Comparison of ENCODE assay signal across 12 mouse cellular contexts in the genomic region with DNA sequence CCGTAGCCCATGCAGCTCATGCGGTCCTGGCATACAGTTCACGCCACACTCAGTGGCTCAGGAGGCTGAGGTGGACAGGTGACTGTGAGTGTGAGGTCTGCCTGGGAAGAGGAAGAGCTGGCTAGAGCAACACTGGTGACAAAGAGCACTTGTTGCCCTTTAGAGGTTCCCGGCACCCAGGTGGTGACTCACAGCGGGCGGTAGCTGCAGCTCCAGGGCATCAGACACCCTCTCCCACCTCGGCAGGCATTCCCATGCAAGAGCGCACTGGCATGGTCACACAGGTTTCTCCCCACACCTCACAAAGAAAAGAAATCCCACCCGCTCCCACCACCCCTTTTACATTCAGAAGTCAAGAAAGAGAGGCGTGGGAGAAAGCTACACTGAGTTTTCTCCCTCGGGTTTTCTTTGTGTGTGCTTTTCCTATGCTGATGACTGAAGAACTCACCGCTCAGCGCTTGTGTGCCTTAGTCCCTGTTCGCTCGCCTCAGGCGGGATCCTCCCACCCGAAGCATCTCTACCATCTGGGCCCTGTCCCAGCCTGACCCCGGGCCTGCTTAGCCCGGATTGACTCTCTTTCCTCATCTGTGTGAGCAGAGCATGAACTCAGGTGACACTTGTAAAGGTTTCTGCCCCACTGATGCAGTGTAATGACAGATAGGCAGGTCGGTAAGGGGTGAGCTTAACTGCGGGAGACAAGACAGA.
"Had no signal": no experiment of that assay in that cellular context is flagged by ENCODE, and none has a peak within 500 bp of the region (broad histone marks: within the 10 kb centered on the region; RNA-seq: fewer than 3 reads in every experiment).

No protein-coding gene starts in this region.

- DNase-seq: kidney, adult 2 months; kidney, postnatal 36 days; lung, embryonic 14.5 days; midbrain, embryonic 14.5 days; thymus, postnatal 4 days had no signal

- H3K27me3 ChIP-seq: kidney, embryonic 15.5 days; limb, embryonic 15.5 days; liver, embryonic 12.5 days; neural tube, embryonic 15.5 days; stomach, embryonic 15.5 days had no signal

- H3K9me3 ChIP-seq: kidney, embryonic 15.5 days; limb, embryonic 15.5 days; liver, embryonic 12.5 days; midbrain, embryonic 10.5 days; neural tube, embryonic 15.5 days; stomach, embryonic 15.5 days had no signal

- H3K4me3 ChIP-seq: kidney, embryonic 15.5 days; limb, embryonic 15.5 days; liver, embryonic 12.5 days; midbrain, embryonic 10.5 days; myocyte; neural tube, embryonic 15.5 days; stomach, embryonic 15.5 days had no signal

- H3K4me2 ChIP-seq: kidney, embryonic 15.5 days; limb, embryonic 15.5 days; liver, embryonic 12.5 days; lung, embryonic 14.5 days; neural tube, embryonic 15.5 days; stomach, embryonic 15.5 days had no signal

- H3K27ac ChIP-seq: kidney, embryonic 15.5 days; limb, embryonic 15.5 days; liver, embryonic 12.5 days; midbrain, embryonic 10.5 days; neural tube, embryonic 15.5 days; stomach, embryonic 15.5 days had no signal

- ATAC-seq: liver, embryonic 12.5 days had no signal

- H3K4me1 ChIP-seq: kidney, embryonic 15.5 days; limb, embryonic 15.5 days; midbrain, embryonic 10.5 days; neural tube, embryonic 15.5 days; stomach, embryonic 15.5 days had no signal

- H3K9ac ChIP-seq: kidney, embryonic 15.5 days; limb, embryonic 15.5 days; liver, embryonic 12.5 days; lung, embryonic 14.5 days; neural tube, embryonic 15.5 days; stomach, embryonic 15.5 days had no signal
